Mouse (Mus musculus) induced T-regulatory cell, adult 2 months (primary cell): Measurements from ENCODE around the gene Slc16a14.
A peak's percentile ranks its signal among the peaks of the same experiment; 100 is the strongest.

Source experiments
- DNase-seq: peaks from one replicate; pipeline ENCODE4 v3.0.0-alpha.2; 2012; ENCODE audit warnings: low read depth

The Slc16a14 gene

DNA sequence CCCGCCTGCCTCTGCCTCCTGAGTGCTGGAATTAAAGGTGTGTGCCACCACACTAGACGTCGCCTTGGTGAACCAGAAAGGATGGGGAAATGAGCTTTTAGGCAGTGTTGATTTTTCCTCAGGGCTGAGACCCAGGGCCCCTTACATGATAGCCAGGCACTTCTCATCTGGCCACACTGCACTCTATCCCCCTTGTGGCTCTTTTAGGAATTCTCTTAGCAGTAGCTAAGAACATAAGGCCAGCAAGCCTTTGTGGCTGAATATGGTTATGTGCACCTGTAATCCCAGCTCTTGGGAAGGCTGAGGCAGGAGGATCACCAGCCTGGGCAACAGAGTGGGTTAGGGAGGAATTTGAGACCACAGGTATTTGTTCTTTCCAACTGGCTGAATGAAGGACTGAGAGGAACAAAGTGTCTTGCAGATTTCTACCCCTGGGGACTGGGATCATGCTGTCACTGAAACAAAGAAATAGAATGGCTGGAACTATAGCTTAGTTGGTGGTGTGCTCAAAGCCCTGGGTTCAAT is 68.2 kb downstream of the Slc16a14 start:
- peak; percentile 5 for DNase-seq

DNA sequence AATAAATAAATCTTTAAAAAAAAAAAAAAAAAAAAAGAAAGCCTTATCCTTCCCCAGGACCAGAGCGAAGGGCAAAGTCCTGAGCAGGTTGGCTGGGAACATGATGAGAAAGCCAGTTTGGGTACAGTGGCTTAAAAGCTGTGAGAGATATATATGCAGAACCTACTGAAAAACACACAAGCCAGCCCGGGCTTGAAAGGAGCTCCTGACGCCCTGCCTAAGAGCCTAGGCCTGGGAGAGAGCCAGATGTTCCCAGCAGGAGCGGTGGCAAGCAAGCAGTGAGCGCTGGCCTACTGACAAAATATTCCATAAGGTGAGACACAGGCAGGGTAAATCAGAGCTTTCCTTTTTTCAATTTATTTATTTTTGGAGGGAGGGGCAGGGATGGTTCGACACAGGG is 68.7 kb downstream of the Slc16a14 start:
- no peak for DNase-seq

DNA sequence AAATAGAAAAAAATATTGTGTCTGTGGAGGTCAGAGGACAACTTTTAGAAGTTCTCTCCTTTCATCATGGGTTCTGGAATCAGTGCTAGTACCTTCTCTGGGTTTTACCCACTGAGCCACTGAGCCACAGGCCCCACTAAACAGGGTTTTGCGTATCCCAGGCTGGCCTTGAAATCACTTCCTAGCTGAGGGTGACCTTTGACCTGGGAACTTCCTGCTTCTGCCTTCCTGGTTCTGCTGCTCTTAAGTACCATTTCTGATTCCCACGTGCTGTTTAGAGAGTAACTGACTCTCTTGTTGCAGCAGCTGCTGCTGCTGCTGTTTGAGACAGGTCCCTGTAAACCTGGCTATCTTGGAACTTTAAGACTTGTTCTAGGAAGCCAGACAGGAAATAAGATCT is 70.3 kb downstream of the Slc16a14 start:
- peak; percentile 7 for DNase-seq

DNA sequence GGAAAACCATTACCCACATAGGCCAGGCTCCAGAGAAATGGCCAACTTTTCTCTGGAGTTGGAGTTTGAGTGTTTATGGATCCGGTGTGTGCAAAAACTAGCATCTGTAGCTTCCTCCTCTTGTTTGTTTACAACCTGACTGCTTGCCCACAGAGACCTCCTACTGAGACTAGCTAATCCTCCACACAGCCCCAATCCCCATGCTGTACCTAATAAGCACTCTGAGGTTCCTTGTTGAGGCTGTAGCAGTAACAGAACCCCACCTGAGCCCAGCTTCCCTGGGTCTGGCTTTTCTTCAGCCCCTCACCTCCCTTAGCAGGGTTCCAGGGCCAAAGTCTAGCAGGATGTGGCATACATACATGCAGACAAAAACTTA is 73.7 kb downstream of the Slc16a14 start:
- DNase-seq, result no peak

DNA sequence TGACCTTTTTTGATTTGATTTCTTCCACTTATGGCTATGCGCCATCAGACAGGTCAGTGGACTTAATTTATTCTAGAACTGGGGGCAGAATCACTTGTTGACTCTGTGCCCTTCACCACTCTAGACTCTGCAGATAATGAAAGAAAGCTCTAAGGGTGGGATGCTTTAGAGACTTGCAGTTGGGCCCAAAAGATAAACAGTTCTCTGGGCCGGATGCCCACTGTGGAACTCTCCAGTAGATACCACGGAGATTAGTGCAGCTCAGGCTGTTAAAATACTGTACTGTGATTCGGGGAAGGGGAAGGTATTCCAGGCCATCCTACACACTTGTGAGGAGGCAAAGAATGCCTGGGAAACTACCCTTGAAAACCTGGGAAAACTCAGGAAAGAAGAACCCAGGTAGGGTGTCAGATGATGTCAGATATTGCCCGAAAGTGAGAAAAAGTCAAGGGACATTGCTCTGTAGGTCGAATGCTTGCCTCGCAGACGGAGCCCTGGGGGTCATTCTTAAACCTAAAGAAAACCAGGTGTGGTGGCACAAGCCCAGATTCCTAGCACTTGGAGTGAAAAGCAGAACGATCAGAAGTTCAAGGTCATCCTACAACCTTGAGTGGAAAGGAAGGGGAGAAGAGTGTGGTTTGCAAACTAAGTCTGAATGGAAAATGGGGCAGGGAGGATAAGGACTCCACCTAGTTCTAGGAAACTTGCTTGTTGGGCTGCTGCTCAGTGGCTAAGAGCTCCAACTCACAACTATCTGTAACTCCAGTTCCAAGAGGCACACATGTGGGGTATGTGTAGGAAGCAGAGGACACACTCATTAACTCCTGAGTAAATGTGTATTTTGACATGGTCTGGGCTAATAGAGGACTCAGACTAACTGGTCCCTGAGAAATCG is 74.3 kb downstream of the Slc16a14 start:
- DNase-seq, result no peak

DNA sequence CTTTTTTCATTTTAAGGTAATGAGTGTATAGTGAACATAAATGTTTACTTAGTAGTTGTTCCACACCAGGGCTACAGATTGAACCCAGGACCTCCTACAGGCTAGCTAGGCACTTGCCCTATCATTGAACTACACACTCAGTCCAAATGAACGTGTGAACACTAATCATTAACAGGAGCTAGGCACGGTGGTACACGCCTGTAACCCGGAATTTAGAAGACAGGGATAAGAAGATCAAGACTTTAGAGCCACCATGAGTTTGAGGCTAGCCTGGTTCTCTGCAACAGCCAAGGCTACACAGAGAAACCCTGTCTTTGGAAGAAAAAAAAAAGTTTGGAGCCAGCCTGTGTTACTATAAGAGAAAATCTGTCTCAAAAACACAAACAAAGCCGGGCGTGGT is 75.3 kb downstream of the Slc16a14 start:
- DNase-seq, result no peak
